Mouse (Mus musculus) myocyte (in vitro differentiated cells): ENCODE measurements around the gene Kcnip1. TPM values are rescaled to one million over a fixed set of nuclear protein-coding genes. Genes with fewer than 3 reads are reported as not detected.

Source experiments
- H3K27me3 ChIP-seq: one replicate; pipeline ENCODE4 v1.6.1; 2011; ENCODE audit not compliant: control insufficient read depth, insufficient read depth, insufficient read length
- H3K36me3 ChIP-seq: one replicate; pipeline ENCODE4 v1.6.1; 2011; ENCODE audit not compliant: control insufficient read depth, insufficient read depth
- H3K4me2 ChIP-seq: one replicate; pipeline ENCODE4 v1.6.1; 2011; ENCODE audit warnings: low read depth, control low read depth
- H3K4me3 ChIP-seq: one replicate; pipeline ENCODE4 v1.5.1; 2011; ENCODE audit warnings: mild to moderate bottlenecking, control low read depth, moderate library complexity
- H3K79me2 ChIP-seq: one replicate; pipeline ENCODE4 v1.6.1; 2011; ENCODE audit not compliant: control insufficient read depth, insufficient read depth
- H3ac ChIP-seq: one replicate; pipeline ENCODE4 v1.6.1; 2011; ENCODE audit not compliant: control insufficient read depth, insufficient read length
- CEBPB ChIP-seq: IDR thresholded peaks from 2 replicates; pipeline ENCODE4 v1.6.1; 2011; ENCODE audit warnings: mild to moderate bottlenecking, moderate library complexity; ENCODE audit not compliant: poor library complexity, insufficient read depth, severe bottlenecking
- E2F4 ChIP-seq: IDR thresholded peaks from one replicate; pipeline ENCODE4 v1.6.1; 2011; ENCODE audit warnings: mild to moderate bottlenecking, control low read depth, moderate library complexity; ENCODE audit not compliant: insufficient read depth
- MAX ChIP-seq: IDR thresholded peaks from one replicate; pipeline ENCODE4 v1.6.1; 2011; ENCODE audit warnings: low read depth, mild to moderate bottlenecking, control low read depth
- MYOD1 ChIP-seq, 3 experiments: IDR thresholded peaks; one replicate each; pipeline ENCODE4 v1.6.1; 2011; ENCODE audit warnings: control low read depth in 2 of 3, low read depth in 2 of 3, mild to moderate bottlenecking in 2 of 3, moderate library complexity in 1 of 3; ENCODE audit not compliant: insufficient read length in 2 of 3, control insufficient read depth in 1 of 3
- MYOG ChIP-seq, 3 experiments: IDR thresholded peaks; one replicate each; pipeline ENCODE4 v1.6.1; 2011; ENCODE audit warnings: control low read depth in 2 of 3, low read depth in 2 of 3, mild to moderate bottlenecking in 2 of 3; ENCODE audit not compliant: insufficient read length in 2 of 3, control insufficient read depth in 1 of 3, insufficient read depth in 1 of 3
- POLR2A ChIP-seq: IDR thresholded peaks from one replicate; pipeline ENCODE4 v1.6.1; 2011; ENCODE audit warnings: low read depth, mild to moderate bottlenecking, control low read depth, moderate library complexity; ENCODE audit not compliant: insufficient read length
- POLR2AphosphoS2 ChIP-seq: IDR thresholded peaks from one replicate; pipeline ENCODE4 v1.6.1; 2011; ENCODE audit warnings: low read depth, control low read depth; ENCODE audit not compliant: insufficient read length
- REST ChIP-seq: IDR thresholded peaks from one replicate; pipeline ENCODE4 v1.6.1; 2011; ENCODE audit warnings: mild to moderate bottlenecking, control low read depth, moderate library complexity; ENCODE audit not compliant: insufficient read depth, insufficient read length
- SRF ChIP-seq: IDR thresholded peaks from one replicate; pipeline ENCODE4 v1.6.1; 2011; ENCODE audit warnings: low read depth; ENCODE audit not compliant: control insufficient read depth, insufficient read length
- TCF12 ChIP-seq: IDR thresholded peaks from one replicate; pipeline ENCODE4 v1.6.1; 2011; ENCODE audit warnings: mild to moderate bottlenecking, control low read depth; ENCODE audit not compliant: poor library complexity, insufficient read depth, severe bottlenecking
- TCF3 ChIP-seq: IDR thresholded peaks from one replicate; pipeline ENCODE4 v1.6.1; 2011; ENCODE audit warnings: low read depth, control low read depth; ENCODE audit not compliant: insufficient read length
- USF1 ChIP-seq: IDR thresholded peaks from one replicate; pipeline ENCODE4 v1.6.1; 2011; ENCODE audit warnings: low read depth, mild to moderate bottlenecking, control low read depth, moderate library complexity
- polyA plus RNA-seq: library from polyadenylated mRNA; unstranded; fragments of >200 nt; fragmentation: generic; extraction: Trizol; gene quantifications from one replicate; pipeline ENCODE4 v1.2.1, GENCODE M21; 2012; ENCODE audit warnings: missing spikeins

The Kcnip1 gene
- polyA plus RNA-seq, 1 experiment = not detected

- Histone ChIP-seq H3K4me2 (no peak overlapping the region), H3K4me3 (no peak overlapping the region), H3K36me3 (no peaks in the 10 kb centered on the region), H3K79me2 (no peaks in the 10 kb centered on the region), H3K27me3 (no peaks in the 10 kb centered on the region), H3ac (no peak overlapping the region)
- TF ChIP-seq MYOD1 (IDR thresholded peaks at IDR 0.05; ENCODE audit: control insufficient read depth in 1 of 3, insufficient read length in 2 of 3, low read depth in 2 of 3) (no peak), TCF3 (no peak), POLR2A (no peak), CEBPB (no peak)
Observed at GRCm38 (mm10) chr11:33974341-33975040, 18.5 kb downstream of the Kcnip1 start.

GRCm38 (mm10) chr11:33972114-33972513 lies 20.8 kb downstream of the Kcnip1 start:
- Histone ChIP-seq H3K36me3 (no peaks in the 10 kb centered on the region), H3K27me3 (no peaks in the 10 kb centered on the region), H3K4me3 (no peak overlapping the region), H3K79me2 (no peaks in the 10 kb centered on the region), H3ac (no peak overlapping the region), H3K4me2 (no peak overlapping the region)
- TF ChIP-seq MYOD1 (IDR thresholded peaks at IDR 0.05; ENCODE audit: control insufficient read depth in 1 of 3, insufficient read length in 2 of 3, low read depth in 2 of 3) (no peak), REST (no peak), E2F4 (no peak), CEBPB (no peak), SRF (no peak), TCF12 (no peak), MYOG (IDR thresholded peaks at IDR 0.05; ENCODE audit: control insufficient read depth in 1 of 3, insufficient read depth in 1 of 3, insufficient read length in 2 of 3, low read depth in 2 of 3) (no peak), USF1 (no peak), POLR2A (no peak), TCF3 (no peak), MAX (no peak), POLR2AphosphoS2 (no peak)

GRCm38 (mm10) chr11:33969199-33969598 lies 23.8 kb downstream of the Kcnip1 start:
- no peak overlapping the region for H3K4me2 ChIP-seq
- H3K27me3 ChIP-seq = no peaks in the 10 kb centered on the region
- H3K36me3 ChIP-seq = no peaks in the 10 kb centered on the region
- no peak overlapping the region for H3ac ChIP-seq
- TF ChIP-seq TCF3 = no peak
- TF ChIP-seq SRF = no peak
- no peak for TF ChIP-seq USF1
- no peak for TF ChIP-seq MAX
- TF ChIP-seq REST = no peak
- TF ChIP-seq E2F4 = no peak
- no peak for TF ChIP-seq TCF12
- no peak for TF ChIP-seq MYOD1 (IDR thresholded peaks at IDR 0.05; ENCODE audit: control insufficient read depth in 1 of 3, insufficient read length in 2 of 3, low read depth in 2 of 3)
- TF ChIP-seq CEBPB = no peak
- no peak for TF ChIP-seq POLR2A
- TF ChIP-seq MYOG (IDR thresholded peaks at IDR 0.05; ENCODE audit: control insufficient read depth in 1 of 3, insufficient read depth in 1 of 3, insufficient read length in 2 of 3, low read depth in 2 of 3) = no peak
- no peak for TF ChIP-seq POLR2AphosphoS2
- H3K79me2 ChIP-seq = no peaks in the 10 kb centered on the region
- H3K4me3 ChIP-seq = no peak overlapping the region

- Histone ChIP-seq H3K36me3 (no peaks in the 10 kb centered on the region), H3ac (no peak overlapping the region), H3K4me2 (no peak overlapping the region), H3K79me2 (no peaks in the 10 kb centered on the region), H3K27me3 (no peaks in the 10 kb centered on the region), H3K4me3 (no peak overlapping the region)
- TF ChIP-seq TCF12 (no peak), E2F4 (no peak), POLR2A (no peak)
Observed at GRCm38 (mm10) chr11:33967708-33968107, 25.2 kb downstream of the Kcnip1 start.

- Histone ChIP-seq H3K36me3 (no peaks in the 10 kb centered on the region), H3K4me3 (no peak overlapping the region), H3K27me3 (no peaks in the 10 kb centered on the region), H3K4me2 (no peak overlapping the region), H3ac (no peak overlapping the region), H3K79me2 (no peaks in the 10 kb centered on the region)
- TF ChIP-seq SRF (no peak), MYOG (IDR thresholded peaks at IDR 0.05; ENCODE audit: control insufficient read depth in 1 of 3, insufficient read depth in 1 of 3, insufficient read length in 2 of 3, low read depth in 2 of 3) (no peak), MYOD1 (IDR thresholded peaks at IDR 0.05; ENCODE audit: control insufficient read depth in 1 of 3, insufficient read length in 2 of 3, low read depth in 2 of 3) (no peak), USF1 (no peak), TCF3 (no peak), POLR2A (no peak), MAX (no peak), POLR2AphosphoS2 (no peak), CEBPB (no peak), E2F4 (no peak), REST (no peak), TCF12 (no peak)
Observed at GRCm38 (mm10) chr11:33965380-33965779, 27.6 kb downstream of the Kcnip1 start.
